Mouse (Mus musculus) limb, embryonic 12.5 days (tissue): ENCODE data around the gene Pkd1l3. TPM values are rescaled to one million over a fixed set of nuclear protein-coding genes. Genes with fewer than 3 reads are reported as not detected.

Experiments used
- ATAC-seq: fragments of 200-750 bp; cut with Nextera tagmentation; 2 replicates; pipeline ENCODE4 v1.8.0; 2017; ENCODE audit warnings: low read depth, moderate TSS enrichment; ENCODE audit not compliant: insufficient number of reproducible peaks, insufficient read depth, low FRiP score, low TSS enrichment
- H3K27ac ChIP-seq: fragments of 300-500 bp; sonication (generic); 2 replicates; pipeline ENCODE4 v1.5.1; 2016; ENCODE audit warnings: mild to moderate bottlenecking, moderate library complexity
- H3K27me3 ChIP-seq: fragments of 300-500 bp; sonication (generic); 2 replicates; pipeline ENCODE4 v1.6.1; 2016; ENCODE audit warnings: mild to moderate bottlenecking, moderate library complexity
- H3K36me3 ChIP-seq: fragments of 300-500 bp; sonication (generic); 2 replicates; pipeline ENCODE4 v1.6.1; 2016; ENCODE audit warnings: mild to moderate bottlenecking, moderate library complexity
- H3K4me1 ChIP-seq: fragments of 300-500 bp; sonication (generic); replicated peaks from 2 replicates; pipeline ENCODE4 v1.6.1; 2016
- H3K4me2 ChIP-seq: fragments of 300-500 bp; sonication (generic); 2 replicates; pipeline ENCODE4 v1.6.1; 2016; ENCODE audit warnings: mild to moderate bottlenecking, moderate library complexity
- H3K4me3 ChIP-seq: fragments of 300-500 bp; sonication (generic); replicated peaks from 2 replicates; pipeline ENCODE4 v1.5.1; 2016; ENCODE audit warnings: mild to moderate bottlenecking
- H3K9ac ChIP-seq: fragments of 300-500 bp; sonication (generic); replicated peaks from 2 replicates; pipeline ENCODE4 v1.6.1; 2016; ENCODE audit warnings: mild to moderate bottlenecking, moderate library complexity
- H3K9me3 ChIP-seq: fragments of 300-500 bp; sonication (generic); 2 replicates; pipeline ENCODE4 v1.6.1; 2016; ENCODE audit warnings: mild to moderate bottlenecking, moderate library complexity
- WGBS: fragments of 180-500 bp; shearing (Covaris S2); methylation state at CpG from one replicate; pipeline ENCODE4 v1.1.7; 2016; 5-methylcytosine and 5-hydroxymethylcytosine counted together
- polyA plus RNA-seq: library from polyadenylated mRNA; unstranded; fragments of >200 nt; fragmentation: Nextera tagmentation; extraction: Ambion mirVana; gene quantifications from 2 replicates; pipeline ENCODE4 v1.2.1, GENCODE M21; 2016

Gene Pkd1l3
- polyA plus RNA-seq, 1 experiment from 2014 or later = 0.14 TPM

DNA sequence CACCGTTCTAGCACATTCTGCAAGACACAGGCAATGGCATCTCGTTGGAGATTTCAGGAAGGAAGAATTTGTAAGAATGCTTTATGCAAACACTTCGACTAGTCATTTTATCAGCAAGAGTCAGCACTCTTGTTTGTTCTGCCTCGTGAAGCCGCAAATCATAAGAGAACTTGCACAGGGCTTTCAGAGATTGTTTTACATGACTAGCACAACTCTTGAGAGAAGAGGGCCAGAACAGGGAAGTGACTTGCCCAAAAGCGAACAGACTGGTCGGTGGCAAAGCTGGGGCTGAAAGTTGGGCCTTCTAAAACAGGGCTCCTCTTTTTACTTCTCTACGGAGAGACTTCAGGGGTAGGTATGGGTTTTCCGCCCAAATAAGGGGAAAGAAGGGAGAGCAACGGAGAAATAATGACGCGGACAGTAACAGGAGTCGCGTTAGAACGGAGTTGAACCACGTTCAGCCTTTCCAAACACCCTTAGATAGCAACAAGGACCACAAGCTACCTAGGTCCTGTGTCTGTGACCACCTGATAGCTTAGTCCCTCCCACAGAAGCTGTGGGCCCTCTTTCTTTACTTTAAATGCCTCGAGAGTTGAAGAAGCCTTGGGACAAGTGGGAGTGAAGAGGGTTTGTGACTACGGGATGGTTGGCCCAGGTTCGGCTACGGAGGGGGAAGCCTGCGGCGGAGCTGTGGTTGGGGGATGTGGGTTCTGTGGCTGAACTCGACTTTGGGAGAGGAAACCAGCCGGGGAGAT is 90.4 kb downstream of the Pkd1l3 start:
- H3K27ac ChIP-seq = 0 out of 2 replicates have a peak overlapping the region, but pooled peaks have one; percentile 50
- 0 out of 2 replicates have a peak, but pooled peaks have one; percentile 30 for ATAC-seq
- H3K9ac ChIP-seq = peak overlapping the region; percentile 98
- peaks cover 5% of the 10 kb centered on the region for H3K27me3 ChIP-seq
- H3K4me2 ChIP-seq = peak overlapping the region; percentile 88
- no peaks in the 10 kb centered on the region for H3K9me3 ChIP-seq
- 12% methylated on average over 24 of the region's 24 CpGs for WGBS
- peak overlapping the region; percentile 94 for H3K4me3 ChIP-seq
- peaks cover 22% of the 10 kb centered on the region for H3K36me3 ChIP-seq
- peaks cover 25% of the 10 kb centered on the region for H3K4me1 ChIP-seq

DNA sequence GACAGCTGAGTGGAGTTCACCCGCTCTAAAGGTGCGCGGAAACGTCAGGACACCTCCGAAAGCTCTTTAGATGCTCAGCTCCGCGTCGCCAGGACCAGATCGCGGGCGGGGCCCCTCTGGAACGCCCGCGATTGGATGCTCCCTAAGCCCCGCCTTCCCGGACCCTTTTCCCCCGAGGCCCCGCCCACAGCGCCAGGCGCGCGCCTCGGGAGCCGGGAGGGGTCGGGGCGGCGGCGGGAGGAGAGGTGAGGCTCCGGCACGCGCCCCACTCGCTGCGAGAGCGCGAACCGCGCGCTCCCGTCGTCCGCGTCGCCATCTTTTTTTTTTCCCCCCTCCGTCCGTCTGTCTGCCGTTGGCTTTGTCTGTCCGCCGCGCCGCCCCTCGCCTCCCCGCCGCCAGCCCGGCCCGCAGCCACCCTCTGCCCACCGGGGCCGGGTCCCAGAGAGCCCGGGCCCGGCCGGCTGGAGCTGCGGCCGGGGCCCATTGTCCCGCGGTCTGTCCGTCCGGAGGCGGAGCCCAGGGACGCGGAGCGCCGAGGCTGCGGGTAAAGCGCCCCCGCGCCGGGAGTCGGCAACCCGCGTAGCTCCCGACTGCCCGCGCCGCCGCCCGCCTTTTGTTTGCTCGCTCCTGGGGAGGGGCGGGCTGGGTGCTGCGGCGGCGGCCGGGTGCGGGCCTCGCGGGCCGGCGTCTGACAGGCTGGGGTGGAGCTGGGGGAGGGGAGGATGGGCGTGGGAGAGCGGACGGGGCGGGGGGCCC is 91.2 kb downstream of the Pkd1l3 start, which contains the start of gene Zfp821:
Gene Zfp821 (plus strand): TSS at position 227 of the 756 bp plus-strand sequence.
- Histone ChIP-seq H3K4me1 (peaks cover 25% of the 10 kb centered on the region), H3K36me3 (peaks cover 30% of the 10 kb centered on the region), H3K9me3 (no peaks in the 10 kb centered on the region), H3K4me2 (peak within 1 kb of the TSS; percentile 88), H3K27ac (peak within 1 kb of the TSS; percentile 96), H3K9ac (peak within 1 kb of the TSS; percentile 98), H3K27me3 (peaks cover 5% of the 10 kb centered on the region), H3K4me3 (peak within 1 kb of the TSS; percentile 94)
- WGBS = under 1% methylated on average over 85 of the region's 100 CpGs
- ATAC-seq = peak; percentile 80

DNA sequence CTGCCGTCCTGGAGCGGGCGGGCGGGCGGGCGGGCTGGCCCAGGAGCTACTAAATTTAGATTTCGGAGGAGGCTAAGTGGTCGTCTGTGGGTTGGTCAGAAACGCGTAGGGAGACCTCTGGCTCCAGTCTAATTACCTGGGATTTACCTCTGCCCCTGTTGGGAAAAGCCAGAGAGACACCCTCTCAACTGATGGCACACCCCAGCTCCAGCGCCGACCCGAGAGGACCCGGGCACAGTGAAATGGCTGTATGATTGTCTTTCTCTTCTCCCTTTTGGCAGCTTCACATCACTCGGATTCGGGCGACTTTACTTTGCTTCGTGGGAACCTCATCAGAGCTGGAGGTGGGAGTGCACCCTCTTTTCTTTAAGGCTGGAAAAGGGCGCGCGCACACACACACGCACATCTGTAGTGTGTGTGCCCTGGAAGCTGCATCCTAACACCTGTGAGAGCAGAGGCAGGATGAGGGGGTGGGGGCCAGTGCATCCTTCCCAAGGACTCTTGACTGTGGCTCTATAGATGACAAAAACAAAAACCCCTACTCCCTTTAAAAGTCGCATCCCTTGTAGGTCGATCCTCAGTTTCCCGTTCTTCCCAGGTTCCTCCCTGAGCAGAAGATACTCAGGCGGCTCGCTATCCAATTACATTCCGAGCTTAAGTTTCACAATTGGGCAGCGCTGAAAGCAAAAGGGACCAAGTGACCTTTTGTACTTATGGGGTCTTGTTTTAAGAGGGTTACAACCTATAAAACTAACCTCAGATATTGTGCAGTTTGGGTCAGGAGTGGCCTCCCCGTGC is 92.0 kb downstream of the Pkd1l3 start:
- WGBS = 1% methylated on average over 27 of the region's 30 CpGs
- ATAC-seq = peak; percentile 64; the same call in 1 of the 2 replicates
- peaks cover 38% of the 10 kb centered on the region for H3K36me3 ChIP-seq

DNA sequence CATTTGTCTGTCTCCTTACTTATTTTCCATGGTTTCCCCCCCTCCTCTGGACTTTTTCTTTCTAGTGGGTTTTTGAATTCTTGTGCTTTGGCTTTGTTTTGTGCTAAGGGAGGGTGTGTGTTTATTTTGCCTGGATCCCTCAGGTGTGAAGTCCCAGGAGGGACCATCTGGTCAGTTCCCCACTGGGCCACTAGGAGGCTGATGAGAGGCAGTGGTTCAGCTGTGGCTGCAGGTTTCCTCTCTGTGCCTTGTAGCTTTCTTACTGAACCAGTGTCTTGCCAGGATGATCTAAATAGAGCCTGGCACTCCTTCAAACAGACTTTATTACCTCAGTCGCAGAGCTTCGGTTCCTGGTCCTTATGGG is 92.5 kb downstream of the Pkd1l3 start:
- Histone ChIP-seq H3K36me3 (peaks cover 44% of the 10 kb centered on the region), H3K9ac (peak overlapping the region; percentile 98; the same call in 1 of the 2 replicates), H3K9me3 (no peaks in the 10 kb centered on the region), H3K27me3 (peaks cover 5% of the 10 kb centered on the region), H3K4me1 (peaks cover 25% of the 10 kb centered on the region), H3K4me2 (peak overlapping the region; percentile 88), H3K4me3 (peak overlapping the region; percentile 94), H3K27ac (no peak overlapping the region)
- WGBS = 18% methylated on average over 2 of the region's 2 CpGs
- no peak for ATAC-seq

More for the DNA sequence above, 92.0 kb downstream of the Pkd1l3 start:
- Histone ChIP-seq H3K27ac (peak overlapping the region; percentile 96), H3K4me1 (peaks cover 25% of the 10 kb centered on the region), H3K4me2 (peak overlapping the region; percentile 88), H3K9me3 (no peaks in the 10 kb centered on the region), H3K4me3 (peak overlapping the region; percentile 94), H3K9ac (peak overlapping the region; percentile 98), H3K27me3 (peaks cover 5% of the 10 kb centered on the region)

DNA sequence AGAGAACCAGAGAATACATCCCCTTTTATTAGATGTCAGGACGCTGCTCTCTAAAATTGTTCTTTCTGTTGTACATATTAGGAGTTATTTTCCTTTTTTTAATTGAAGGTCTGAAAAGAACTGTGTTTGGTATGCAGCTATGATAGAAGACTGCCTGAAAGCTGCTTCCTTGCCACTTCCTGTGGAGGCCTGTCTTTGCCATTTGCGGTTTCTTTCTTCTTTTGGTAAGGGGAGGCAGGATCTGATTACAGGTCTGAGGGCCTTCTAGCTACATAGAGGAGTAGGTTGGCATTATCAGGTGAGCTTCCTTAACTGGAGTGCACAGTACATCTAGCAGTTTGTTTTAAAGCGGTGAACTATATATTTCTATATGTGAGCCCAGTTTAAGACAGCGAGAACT is 93.6 kb downstream of the Pkd1l3 start:
- H3K4me3 ChIP-seq = no peak overlapping the region
- H3K9me3 ChIP-seq = no peaks in the 10 kb centered on the region
- H3K27me3 ChIP-seq = peaks cover 5% of the 10 kb centered on the region
- peaks cover 25% of the 10 kb centered on the region for H3K4me1 ChIP-seq
- H3K9ac ChIP-seq = no peak overlapping the region
- WGBS = 93% methylated on average over 4 of the region's 4 CpGs
- no peak overlapping the region for H3K27ac ChIP-seq
- ATAC-seq = no peak
- peaks cover 54% of the 10 kb centered on the region for H3K36me3 ChIP-seq
- no peak overlapping the region for H3K4me2 ChIP-seq

DNA sequence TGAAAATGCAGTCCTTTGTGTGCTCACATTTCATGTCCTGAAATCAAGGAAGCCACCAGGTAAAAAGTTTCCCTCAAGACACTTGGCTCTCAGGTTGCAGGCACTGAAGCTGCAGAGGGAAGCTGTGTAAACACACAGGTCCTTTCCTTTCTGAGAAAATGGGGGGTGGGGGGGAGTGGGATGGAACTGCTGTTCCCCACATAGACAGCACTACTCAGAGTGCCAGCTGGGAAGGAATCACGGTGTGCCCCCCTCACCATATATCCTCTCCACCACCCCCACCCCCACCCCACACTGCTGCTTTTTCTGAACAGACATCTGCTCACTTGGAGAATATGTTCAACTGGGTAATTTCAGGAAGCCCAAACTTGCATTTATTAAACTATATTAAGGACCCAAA is 98.2 kb downstream of the Pkd1l3 start:
- Histone ChIP-seq H3K9ac (no peak overlapping the region), H3K4me1 (peaks cover 8% of the 10 kb centered on the region), H3K4me3 (no peak overlapping the region), H3K9me3 (no peaks in the 10 kb centered on the region), H3K36me3 (peaks cover 95% of the 10 kb centered on the region), H3K27ac (no peak overlapping the region), H3K27me3 (no peaks in the 10 kb centered on the region), H3K4me2 (no peak overlapping the region)
- ATAC-seq = no peak
- 92% methylated on average over 1 of the region's 1 CpGs for WGBS

DNA sequence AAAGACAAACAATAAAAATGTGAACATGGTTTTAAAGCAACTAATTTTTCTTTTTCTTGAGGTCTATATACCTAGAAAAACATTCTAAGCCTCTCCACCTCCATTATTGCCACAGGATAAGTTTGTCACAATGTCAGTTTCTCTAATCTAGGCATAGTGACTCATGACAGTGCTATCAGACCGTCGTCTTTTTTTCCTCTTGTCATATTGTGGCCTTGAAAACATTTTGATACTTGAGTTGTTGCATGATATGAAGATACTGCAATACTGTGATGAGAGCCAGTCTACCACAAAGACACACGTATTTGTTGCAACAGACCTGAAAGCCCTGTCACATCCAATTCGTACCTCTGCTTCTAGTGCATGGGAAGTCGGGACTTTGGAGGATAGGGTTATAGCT is 100.6 kb downstream of the Pkd1l3 start:
- no peak for ATAC-seq
- H3K9ac ChIP-seq = no peak overlapping the region
- no peaks in the 10 kb centered on the region for H3K9me3 ChIP-seq
- WGBS = 91% methylated on average over 5 of the region's 5 CpGs
- H3K4me2 ChIP-seq = no peak overlapping the region
- H3K4me1 ChIP-seq = no peaks in the 10 kb centered on the region
- H3K4me3 ChIP-seq = no peak overlapping the region
- H3K27me3 ChIP-seq = no peaks in the 10 kb centered on the region
- H3K27ac ChIP-seq = no peak overlapping the region
- peaks cover 95% of the 10 kb centered on the region for H3K36me3 ChIP-seq

Other genes starting within 250 kb of the Pkd1l3 start
- 0.14 and 0.15 TPM in 2 replicates for gene Pmfbp1, start 120.5 kb upstream of the Pkd1l3 start, polyA plus RNA-seq
- gene Dhx38, start 48.7 kb upstream of the Pkd1l3 start, polyA plus RNA-seq = 35.9 and 37.3 TPM in 2 replicates
- gene Txnl4b, start 48.6 kb upstream of the Pkd1l3 start, polyA plus RNA-seq = 20.0 and 22.7 TPM in 2 replicates
- gene Hp, start 35.3 kb upstream of the Pkd1l3 start, polyA plus RNA-seq = 0.70 and 1.6 TPM in 2 replicates
- 54.9 and 56.0 TPM in 2 replicates for gene Dhodh, start 5.8 kb upstream of the Pkd1l3 start, polyA plus RNA-seq
- gene Ist1, start 78.7 kb downstream of the Pkd1l3 start, polyA plus RNA-seq = 162 and 164 TPM in 2 replicates
- gene Zfp821, start 91.0 kb downstream of the Pkd1l3 start, polyA plus RNA-seq = 53.8 and 54.2 TPM in 2 replicates
- gene Atxn1l, start 123.2 kb downstream of the Pkd1l3 start, polyA plus RNA-seq = 9.2 and 10.0 TPM in 2 replicates
- 51.6 and 56.1 TPM in 2 replicates for gene Ap1g1, start 164.0 kb downstream of the Pkd1l3 start, polyA plus RNA-seq